ENCODE assay signal across 7 mouse cellular contexts in the genomic region with DNA sequence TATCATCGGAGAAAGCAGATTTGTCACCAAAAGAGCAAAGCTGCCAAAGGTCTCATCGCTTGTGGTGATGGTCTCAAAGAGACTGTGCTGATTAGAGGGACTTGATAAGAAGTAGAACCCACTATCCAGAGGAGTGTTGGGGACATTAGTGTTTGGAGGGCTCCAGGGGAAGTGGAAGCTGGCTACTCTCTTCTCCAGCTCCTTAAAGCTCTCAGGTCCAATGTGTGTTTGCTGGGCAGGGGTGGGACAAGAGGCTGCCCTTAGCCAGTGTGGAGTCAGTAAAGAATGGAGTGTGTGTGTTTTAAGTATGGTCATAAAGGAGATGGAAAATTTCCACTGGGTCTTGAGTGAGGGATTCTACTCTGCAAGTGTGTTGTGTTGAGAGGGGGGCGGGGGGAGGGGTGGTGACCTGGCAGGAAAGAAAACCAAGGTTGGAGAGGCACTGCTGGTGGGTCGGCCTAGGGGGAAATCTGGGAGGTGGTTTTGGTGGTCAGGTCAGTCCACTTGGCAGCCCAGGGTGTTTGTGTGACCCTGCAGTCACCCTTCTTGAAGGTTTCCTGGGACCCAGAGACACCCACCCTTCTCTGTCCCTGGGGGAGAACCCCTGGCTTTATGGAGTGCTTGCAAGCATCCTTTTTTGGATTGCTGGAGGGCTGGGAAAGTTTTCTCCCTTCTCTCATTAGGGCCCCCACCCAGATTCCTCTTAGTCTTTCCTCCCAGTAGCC. TPM values are rescaled to one million over a fixed set of nuclear protein-coding genes. Genes with fewer than 3 reads are reported as not detected.
DNase-seq lines count a peak whose midpoint lies in the region; ATAC-seq and TF ChIP-seq lines count a peak whose summit lies in the region.

No protein-coding gene starts in this region.

- peak overlapping the region; percentile 66 for H3K27ac ChIP-seq in embryonic facial prominence, embryonic 14.5 days (replicated peaks; ENCODE audit: low read depth, low read length)
- H3K27ac ChIP-seq in intestine, embryonic 14.5 days (ENCODE audit: low read depth) = peak overlapping the region; percentile 51

- peak overlapping the region; percentile 80 for H3K4me3 ChIP-seq in G1E (ENCODE audit: low read depth, low read length)
- H3K4me3 ChIP-seq in embryonic facial prominence, embryonic 14.5 days (ENCODE audit: low read depth, low read length) = peak overlapping the region; percentile 62
- peak overlapping the region; percentile 78 for H3K4me3 ChIP-seq in intestine, embryonic 14.5 days (ENCODE audit: low read depth, low read length)

- peaks cover 5% of the 10 kb centered on the region for H3K9me3 ChIP-seq in G1E (replicated peaks)
- H3K9me3 ChIP-seq in embryonic facial prominence, embryonic 14.5 days (ENCODE audit: control insufficient read depth, low read length) = no peaks in the 10 kb centered on the region
- no peaks in the 10 kb centered on the region for H3K9me3 ChIP-seq in intestine, embryonic 14.5 days (ENCODE audit: control insufficient read depth, low read length)

- no peaks in the 10 kb centered on the region; the same call in 1 of the 2 replicates for H3K27me3 ChIP-seq in G1E (ENCODE audit: insufficient read depth, low read length)
- H3K27me3 ChIP-seq in embryonic facial prominence, embryonic 14.5 days (replicated peaks; ENCODE audit: control insufficient read depth, insufficient read depth, low read length) = no peaks in the 10 kb centered on the region
- H3K27me3 ChIP-seq in intestine, embryonic 14.5 days (replicated peaks; ENCODE audit: control insufficient read depth, insufficient read depth, low read length) = no peaks in the 10 kb centered on the region

- ATAC-seq in G1E (ENCODE audit: extremely low read depth, insufficient number of reproducible peaks, low FRiP score, poor library complexity, severe bottlenecking) = no peak
- ATAC-seq in embryonic facial prominence, embryonic 14.5 days (ENCODE audit: low read depth) = no peak
- no peak for ATAC-seq in intestine, embryonic 14.5 days (replicated peaks; ENCODE audit: low FRiP score, low TSS enrichment, low read depth)

- intact Hi-C loops in gastrocnemius, postnatal 36 days (cut with DNase I) = loop anchor here (2.0 to 5.0 kb wide), 2 partner anchors 41 to 149 kb away; no protein-coding TSS in a partner anchor

- peaks cover 36% of the 10 kb centered on the region for H3K4me1 ChIP-seq in G1E (ENCODE audit: insufficient read depth, low read depth, low read length)
- H3K4me1 ChIP-seq in embryonic facial prominence, embryonic 14.5 days (ENCODE audit: control insufficient read depth, insufficient read depth, low read length) = peaks cover 11% of the 10 kb centered on the region
- H3K4me1 ChIP-seq in intestine, embryonic 14.5 days (replicated peaks; ENCODE audit: control insufficient read depth, insufficient read depth, low read length) = peaks cover 24% of the 10 kb centered on the region

- peak overlapping the region; percentile 81 for H3K4me2 ChIP-seq in embryonic facial prominence, embryonic 14.5 days (ENCODE audit: low read depth, low read length)
- H3K4me2 ChIP-seq in intestine, embryonic 14.5 days (ENCODE audit: low read length) = peak overlapping the region; percentile 93

- no peak for TF ChIP-seq CTCF in G1E (IDR thresholded peaks at IDR 0.05; ENCODE audit: low read depth, low read length)

- H3K36me3 ChIP-seq in G1E (replicated peaks) = peaks cover 23% of the 10 kb centered on the region
- H3K36me3 ChIP-seq in embryonic facial prominence, embryonic 14.5 days (ENCODE audit: control insufficient read depth, insufficient read depth, low read length) = peaks cover 6% of the 10 kb centered on the region; the same call in 1 of the 2 replicates
- peaks cover 7% of the 10 kb centered on the region; the same call in 1 of the 2 replicates for H3K36me3 ChIP-seq in intestine, embryonic 14.5 days (ENCODE audit: control insufficient read depth, insufficient read depth, low read length)

- H3K9ac ChIP-seq in embryonic facial prominence, embryonic 14.5 days (ENCODE audit: low read depth, low read length) = peak overlapping the region; percentile 81
- H3K9ac ChIP-seq in intestine, embryonic 14.5 days (ENCODE audit: low read length) = peak overlapping the region; percentile 59

- no peak for DNase-seq in G1E (ENCODE audit: low spot score)
- DNase-seq in embryonic facial prominence, embryonic 14.5 days (ENCODE audit: low spot score) = no peak
- DNase-seq in intestine, embryonic 14.5 days (ENCODE audit: low spot score) = no peak
- DNase-seq in lung, postnatal 14 days = peak; percentile 33
- DNase-seq in gastrocnemius, postnatal 36 days = no peak
- no peak for DNase-seq in spleen, postnatal 10 days (ENCODE audit: low spot score in 2 of 2)
- DNase-seq in adrenal gland, postnatal 4 days (ENCODE audit: low spot score in 2 of 2) = no peak

- WGBS in embryonic facial prominence, embryonic 14.5 days = 26% methylated on average over 4 of the region's 4 CpGs
- WGBS in intestine, embryonic 14.5 days = 29% methylated on average over 4 of the region's 4 CpGs

RNA-seq across cellular contexts. Expression of gene Timp3, which starts 1.6 kb away (rescaled TPM):
- total RNA-seq in G1E (2014; fragmentation: Nextera tagmentation) (90.5 and 110 TPM in 2 replicates), G1E (2017) (14.2 and 15.0 TPM in 2 replicates)
- 13.7 and 15.7 TPM in 2 replicates for polyA plus RNA-seq in G1E (2012)
- 77.5 and 86.6 TPM in 2 replicates for polyA plus RNA-seq in embryonic facial prominence, embryonic 14.5 days (2014; fragmentation: Nextera tagmentation; extraction: Ambion mirVana)
- polyA plus RNA-seq in intestine, embryonic 14.5 days (2014; fragmentation: Nextera tagmentation; extraction: Ambion mirVana) = 58.4 and 68.4 TPM in 2 replicates
- 10 to 100 TPM; 51.7 to 59.6 TPM for total RNA-seq in gastrocnemius, postnatal 36 days (2021)
- 100 to 1,000 TPM; 314 to 316 TPM for total RNA-seq in adrenal gland, postnatal 4 days (2021)
